Mouse (Mus musculus): ENCODE measurements around the gene Foxo1.

Gene Foxo1

DNA sequence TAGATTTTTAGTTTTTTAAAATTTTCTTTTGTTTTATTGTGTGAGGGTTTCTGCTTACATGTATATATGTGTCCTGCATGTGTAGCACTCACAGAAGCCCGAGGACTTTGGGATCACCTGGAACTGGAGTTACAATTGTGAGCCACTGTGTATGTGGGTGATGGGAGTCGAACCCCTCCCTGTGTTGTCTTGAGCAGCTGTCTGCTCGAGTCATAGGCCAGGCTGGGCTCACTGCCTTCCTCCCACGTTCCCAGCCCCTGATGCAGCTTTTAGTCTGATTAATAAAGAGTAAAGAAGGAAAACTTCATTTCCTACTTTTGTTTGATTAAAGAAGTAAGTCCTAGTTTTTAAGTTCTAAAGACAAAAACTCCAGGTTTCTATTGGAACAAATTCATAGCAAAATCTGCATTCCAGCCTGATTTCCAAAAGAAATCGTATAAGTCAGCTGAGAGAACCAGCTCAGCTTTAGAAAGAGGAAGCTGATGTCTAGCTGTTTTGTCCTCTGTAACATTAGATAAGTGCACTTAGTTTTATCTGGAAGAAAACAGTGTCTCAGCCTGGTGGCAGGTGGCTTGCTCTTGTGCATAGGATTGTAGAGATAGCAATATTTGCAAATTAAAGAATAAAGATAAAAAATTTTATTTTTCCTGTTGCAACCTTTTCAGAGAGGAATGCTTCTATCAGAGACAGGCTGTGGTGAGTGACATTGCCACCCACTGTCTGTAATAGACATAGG is 40.6 kb downstream of the Foxo1 start:
- no peak for DNase-seq (ENCODE audit: extremely low spot score)

DNA sequence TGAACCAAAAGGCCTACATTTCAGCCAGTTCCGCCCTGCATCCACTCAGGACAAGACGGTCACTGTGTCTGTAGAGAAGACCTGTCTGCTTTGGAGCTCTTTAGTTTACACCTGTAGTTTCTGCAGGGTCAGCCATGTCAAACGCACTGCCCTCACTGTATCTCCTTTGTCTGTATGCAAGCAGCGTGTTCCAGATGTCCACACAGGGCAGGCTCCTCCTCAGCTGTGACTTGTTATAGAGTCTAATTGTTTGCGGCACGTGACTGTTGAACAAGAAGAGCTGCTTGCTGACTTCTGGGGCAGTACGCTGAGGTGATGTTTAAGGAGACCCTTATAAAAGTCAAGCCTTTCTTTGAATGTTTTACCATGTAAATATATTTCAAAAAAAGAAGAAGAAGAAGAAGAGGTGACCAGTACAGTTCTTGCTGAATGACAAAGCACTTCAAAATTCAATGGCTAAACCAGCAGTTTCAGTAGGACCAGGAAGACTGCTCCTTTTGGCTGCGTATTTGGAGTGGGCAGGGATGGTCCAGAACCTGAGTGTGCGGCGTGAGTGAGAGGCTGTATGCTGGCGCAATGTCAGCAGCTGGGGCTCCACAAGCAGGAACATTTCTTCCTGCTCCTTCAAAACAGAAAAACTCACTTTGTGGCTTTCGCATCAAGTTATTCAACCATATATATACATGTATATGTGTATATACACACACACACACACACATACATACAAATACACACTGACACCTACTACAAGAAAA is 52.6 kb downstream of the Foxo1 start:
- no peak for DNase-seq (ENCODE audit: extremely low spot score)

DNA sequence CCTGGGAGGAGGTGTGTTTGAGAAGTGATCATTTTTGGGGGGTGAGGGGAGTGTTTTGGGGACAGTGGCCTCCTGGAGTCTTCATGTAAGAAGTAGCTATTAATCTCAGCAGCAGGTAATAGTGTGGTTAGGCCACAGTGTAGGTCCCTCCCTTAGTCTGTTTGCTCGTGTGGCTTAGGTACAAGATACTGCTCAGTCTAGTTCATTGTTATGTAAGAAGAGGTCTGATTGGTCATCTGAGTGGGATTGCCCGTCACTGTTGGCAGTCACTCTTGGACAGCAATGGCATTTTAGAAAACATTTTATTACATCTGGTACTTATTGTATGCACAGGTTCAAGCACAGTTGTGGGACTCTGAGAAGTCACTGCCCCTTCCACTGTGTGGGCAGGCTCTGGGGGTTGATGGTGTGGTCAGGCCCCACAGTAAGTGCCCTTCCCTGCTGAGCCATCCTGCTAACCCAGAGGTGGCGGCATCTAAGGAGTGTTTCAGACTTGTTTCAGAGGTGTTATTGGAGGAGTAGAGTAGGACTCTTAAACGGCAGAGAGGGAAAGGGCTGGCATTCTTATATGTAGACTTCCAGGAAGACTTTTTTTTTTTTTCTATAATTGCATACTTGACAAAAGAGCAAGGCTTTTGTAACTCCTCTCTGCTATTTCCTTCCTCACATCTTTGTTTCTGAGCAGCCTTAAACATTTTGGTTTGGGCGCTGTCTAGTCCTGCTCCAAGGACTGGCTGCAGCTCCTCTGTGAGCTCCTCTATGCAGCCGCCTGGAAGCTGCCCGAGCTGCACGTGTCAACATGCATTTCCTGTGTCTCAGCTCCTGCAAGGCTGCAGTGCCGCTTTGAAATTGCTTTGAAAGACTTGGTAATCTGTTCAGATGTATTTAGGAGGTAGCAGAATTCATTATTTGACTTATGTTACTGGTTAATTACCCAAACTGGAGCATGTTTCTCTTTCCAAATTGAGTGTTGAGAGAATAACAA is 54.6 kb downstream of the Foxo1 start:
- DNase-seq (ENCODE audit: extremely low spot score) = peak; percentile 18

DNA sequence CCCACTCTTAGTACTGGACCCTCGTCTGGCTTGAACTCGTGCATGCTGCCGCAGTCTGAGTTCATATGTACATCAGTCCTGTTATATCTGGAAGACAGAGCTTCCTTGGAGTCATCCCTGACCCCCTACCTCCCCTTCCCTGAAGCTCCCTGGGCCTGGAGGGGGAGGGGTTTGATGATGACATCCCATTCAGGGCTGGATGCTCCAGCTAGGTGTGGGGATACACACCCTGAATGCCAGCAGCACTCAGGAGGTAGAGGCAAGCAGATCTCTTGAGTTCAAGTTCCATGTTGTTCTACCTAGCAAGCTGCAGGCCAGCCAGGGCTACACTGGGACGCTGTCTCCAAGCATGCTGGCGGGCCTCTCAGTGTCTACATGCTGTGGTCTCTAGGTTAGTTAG is 56.9 kb downstream of the Foxo1 start:
- no peak for DNase-seq (ENCODE audit: extremely low spot score)

- DNase-seq (ENCODE audit: extremely low spot score) = no peak
Observed at GRCm38 (mm10) chr3:52326687-52327086, 58.6 kb downstream of the Foxo1 start.

- no peak for DNase-seq (ENCODE audit: extremely low spot score)
Observed at GRCm38 (mm10) chr3:52327146-52327545, 59.0 kb downstream of the Foxo1 start.

DNA sequence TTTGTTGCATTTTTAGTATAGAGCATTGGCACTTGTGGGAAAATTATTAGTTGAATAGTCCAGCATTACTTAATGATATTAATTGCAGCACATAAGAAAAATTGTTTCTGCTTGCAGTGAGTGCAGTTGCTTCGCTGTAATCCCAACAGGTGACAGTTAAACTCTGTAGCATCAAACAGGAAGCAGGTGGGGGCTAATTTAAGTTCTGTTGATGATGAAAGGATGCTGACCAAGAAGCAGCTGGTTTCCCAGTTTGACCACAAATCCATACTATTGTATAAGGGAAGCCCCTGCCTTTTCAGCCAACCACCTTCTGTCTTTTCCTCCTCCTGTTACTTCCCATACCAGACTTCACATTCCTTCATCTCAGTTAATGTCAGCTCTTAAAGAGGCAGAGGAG is 63.6 kb downstream of the Foxo1 start:
- DNase-seq (ENCODE audit: extremely low spot score) = no peak

GRCm38 (mm10) chr3:52338761-52339160 is 70.6 kb downstream of the Foxo1 start:
- no peak for DNase-seq (ENCODE audit: extremely low spot score)

- no peak for DNase-seq (ENCODE audit: extremely low spot score)
Observed at GRCm38 (mm10) chr3:52340336-52341034, 72.3 kb downstream of the Foxo1 start.

- no peak for DNase-seq (ENCODE audit: extremely low spot score)
Observed at GRCm38 (mm10) chr3:52342226-52342625, 74.1 kb downstream of the Foxo1 start.

- no peak for DNase-seq (ENCODE audit: extremely low spot score)
Observed at GRCm38 (mm10) chr3:52342801-52343200, 74.7 kb downstream of the Foxo1 start.

- DNase-seq (ENCODE audit: extremely low spot score) = no peak
Observed at GRCm38 (mm10) chr3:52343270-52344070, 75.3 kb downstream of the Foxo1 start.

DNA sequence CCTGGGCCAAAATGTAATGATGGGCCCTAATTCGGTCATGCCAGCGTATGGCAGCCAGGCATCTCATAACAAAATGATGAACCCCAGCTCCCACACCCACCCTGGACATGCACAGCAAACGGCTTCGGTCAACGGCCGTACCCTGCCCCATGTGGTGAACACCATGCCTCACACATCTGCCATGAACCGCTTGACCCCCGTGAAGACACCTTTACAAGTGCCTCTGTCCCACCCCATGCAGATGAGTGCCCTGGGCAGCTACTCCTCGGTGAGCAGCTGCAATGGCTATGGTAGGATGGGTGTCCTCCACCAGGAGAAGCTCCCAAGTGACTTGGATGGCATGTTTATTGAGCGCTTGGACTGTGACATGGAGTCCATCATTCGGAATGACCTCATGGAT is 77.7 kb downstream of the Foxo1 start:
- DNase-seq (ENCODE audit: extremely low spot score) = no peak

DNA sequence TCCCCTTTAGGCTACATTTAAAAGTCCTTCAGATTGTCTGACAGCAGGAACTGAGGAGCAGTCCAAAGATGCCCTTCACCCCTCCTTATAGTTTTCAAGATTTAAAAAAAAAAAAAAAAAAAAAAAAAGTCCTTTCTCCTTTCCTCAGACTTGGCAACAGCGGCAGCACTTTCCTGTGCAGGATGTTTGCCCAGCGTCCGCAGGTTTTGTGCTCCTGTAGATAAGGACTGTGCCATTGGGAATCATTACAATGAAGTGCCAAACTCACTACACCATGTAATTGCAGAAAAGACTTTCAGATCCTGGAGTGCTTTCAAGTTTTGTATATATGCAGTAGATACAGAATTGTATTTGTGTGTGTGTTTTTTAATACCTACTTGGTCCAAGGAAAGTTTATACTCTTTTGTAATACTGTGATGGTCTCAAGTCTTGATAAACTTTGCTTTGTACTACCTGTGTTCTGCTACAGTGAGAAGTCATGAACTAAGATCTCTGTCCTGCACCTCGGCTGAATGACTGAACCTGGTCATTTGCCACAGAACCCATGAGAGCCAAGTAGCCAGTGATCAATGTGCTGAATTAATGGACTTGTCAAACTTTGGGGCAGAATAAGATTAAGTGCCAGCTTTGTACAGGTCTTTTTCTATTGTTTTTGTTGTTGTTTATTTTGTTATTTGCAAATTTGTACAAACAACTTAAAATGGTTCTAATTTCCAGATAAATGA is 79.0 kb downstream of the Foxo1 start:
- no peak for DNase-seq (ENCODE audit: extremely low spot score)

DNA sequence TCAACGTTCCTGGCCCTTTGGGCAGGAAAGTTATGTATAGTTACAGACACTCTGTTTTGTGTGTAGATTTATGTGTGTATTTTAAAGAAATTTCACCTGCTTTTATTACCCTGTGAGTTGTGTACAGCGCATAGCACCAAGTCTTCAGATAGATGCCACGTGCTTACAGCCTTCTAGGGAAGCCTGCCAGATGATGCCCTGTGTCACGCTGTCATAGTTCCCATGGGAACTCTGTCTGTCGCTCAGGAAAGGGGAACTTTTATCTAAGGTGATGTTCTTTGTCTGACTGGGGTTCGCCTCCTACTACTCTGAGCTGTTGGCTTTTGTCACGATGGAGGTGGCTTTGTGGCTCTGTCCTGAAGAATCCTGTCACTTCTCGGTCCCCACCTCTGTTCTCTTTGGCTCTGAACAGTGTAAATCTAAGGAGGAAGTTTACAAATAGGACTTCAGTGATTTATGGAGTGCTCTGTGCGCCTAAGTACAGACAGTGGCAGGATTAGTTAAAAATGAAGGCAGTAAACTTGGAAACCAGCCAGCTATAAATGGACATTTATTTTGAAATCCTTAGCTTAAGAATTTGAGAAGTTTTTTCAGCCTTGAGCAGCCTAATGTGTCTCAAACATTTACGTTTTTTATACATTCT is 80.0 kb downstream of the Foxo1 start:
- no peak for DNase-seq (ENCODE audit: extremely low spot score)

GRCm38 (mm10) chr3:52350636-52351035 is 82.5 kb downstream of the Foxo1 start:
- DNase-seq (ENCODE audit: extremely low spot score) = no peak

- DNase-seq (ENCODE audit: extremely low spot score) = no peak
Observed at GRCm38 (mm10) chr3:52351901-52352300, 83.8 kb downstream of the Foxo1 start.

DNA sequence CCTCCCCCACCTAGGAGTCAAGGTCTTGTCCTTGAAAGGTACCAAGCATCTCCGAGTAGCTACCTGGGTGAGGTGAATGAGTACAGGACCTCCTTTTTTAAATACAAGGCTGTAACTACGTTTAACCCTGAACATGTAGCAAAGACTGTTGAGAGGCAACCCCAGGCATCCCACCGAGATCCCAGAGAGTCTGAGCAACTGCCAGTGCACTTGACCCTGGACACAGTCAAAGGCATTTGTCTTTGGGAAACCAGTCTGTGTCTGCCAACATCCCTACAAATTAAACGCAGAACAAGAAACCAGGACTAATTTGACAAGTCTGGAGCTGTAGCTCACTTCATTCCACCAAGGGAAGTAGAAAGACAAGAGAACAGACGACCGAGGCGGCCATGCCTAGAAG is 86.1 kb downstream of the Foxo1 start:
- DNase-seq (ENCODE audit: extremely low spot score) = no peak

DNA sequence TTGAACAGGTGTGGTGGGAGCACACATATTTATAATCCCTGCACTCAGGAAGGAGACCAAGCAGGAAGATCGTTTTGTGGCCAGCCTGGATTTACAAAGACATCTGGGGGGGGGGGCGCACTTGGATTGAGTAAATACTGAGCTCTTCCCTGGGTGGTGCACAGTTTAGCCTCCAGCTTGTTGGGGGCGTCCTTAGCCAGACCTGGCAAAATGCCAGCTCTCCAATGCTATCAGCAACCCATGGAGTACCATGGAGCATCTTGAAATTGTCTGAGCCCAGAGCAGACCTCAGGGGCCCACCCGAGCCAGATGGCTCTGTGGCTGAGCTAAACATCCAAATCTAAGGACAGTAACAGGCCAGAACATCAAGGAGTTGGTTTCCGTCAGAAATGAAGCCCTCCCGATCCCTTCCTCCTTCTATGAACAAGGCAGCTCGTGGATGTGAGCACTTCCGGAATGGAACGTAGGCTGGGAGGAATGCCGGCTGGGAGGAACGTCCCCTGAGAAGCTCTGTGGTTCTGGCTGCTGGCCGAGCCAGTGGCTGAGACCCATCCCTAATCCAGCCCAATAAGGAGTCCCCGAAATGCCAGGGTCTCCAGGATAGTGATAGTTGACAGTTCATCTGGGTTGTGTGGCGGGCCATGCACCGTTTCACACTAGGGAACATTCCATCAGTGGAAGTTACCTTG is 89.3 kb downstream of the Foxo1 start:
- no peak for DNase-seq (ENCODE audit: extremely low spot score)

Measured in embryo, embryonic 9.5 days (tissue).